Mouse (Mus musculus) midbrain, embryonic 11.5 days (tissue): Measurements from ENCODE around the gene Kctd2. TPM values are rescaled to one million over a fixed set of nuclear protein-coding genes. Genes with fewer than 3 reads are reported as not detected.
"Not testable (repeated sequence)": the region's sequence is repeated elsewhere in the genome, so short reads cannot be mapped to it uniquely, and the experiment has no call there.

ENCODE experiments used
- ATAC-seq: fragments of 200-750 bp; cut with Nextera tagmentation; 2 replicates; pipeline ENCODE4 v1.8.0; 2017; ENCODE audit warnings: moderate TSS enrichment, moderate library complexity; ENCODE audit not compliant: low FRiP score
- DNase-seq: peaks from one replicate; pipeline ENCODE4 v3.0.0; 2015; ENCODE audit warnings: low spot score; ENCODE audit errors: missing footprints
- H3K27ac ChIP-seq: fragments of 300-500 bp; sonication (generic); 2 replicates; pipeline ENCODE4 v1.5.1; 2014; ENCODE audit warnings: low read depth, low read length
- H3K27me3 ChIP-seq: fragments of 300-500 bp; sonication (generic); 2 replicates; pipeline ENCODE4 v1.6.1; 2014; ENCODE audit warnings: mild to moderate bottlenecking, low read length, moderate library complexity, mixed read lengths; ENCODE audit not compliant: control insufficient read depth, insufficient read depth
- H3K36me3 ChIP-seq: fragments of 300-500 bp; sonication (generic); 2 replicates; pipeline ENCODE4 v1.6.1; 2014; ENCODE audit warnings: mild to moderate bottlenecking, low read length, moderate library complexity, mixed read lengths; ENCODE audit not compliant: control insufficient read depth, insufficient read depth
- H3K4me1 ChIP-seq: fragments of 300-500 bp; sonication (generic); 2 replicates; pipeline ENCODE4 v1.6.1; 2014; ENCODE audit warnings: low read length; ENCODE audit not compliant: control insufficient read depth, insufficient read depth
- H3K4me2 ChIP-seq: fragments of 300-500 bp; sonication (generic); 2 replicates; pipeline ENCODE4 v1.6.1; 2014; ENCODE audit warnings: mild to moderate bottlenecking, moderate library complexity
- H3K4me3 ChIP-seq: fragments of 300-500 bp; sonication (generic); 2 replicates; pipeline ENCODE4 v1.5.1; 2014; ENCODE audit warnings: low read depth, low read length
- H3K9ac ChIP-seq: fragments of 300-500 bp; sonication (generic); 2 replicates; pipeline ENCODE4 v1.6.1; 2014; ENCODE audit warnings: low read length
- H3K9me3 ChIP-seq: fragments of 300-500 bp; sonication (generic); 2 replicates; pipeline ENCODE4 v1.6.1; 2016; ENCODE audit warnings: low read length; ENCODE audit not compliant: control insufficient read depth
- WGBS: fragments of 180-500 bp; shearing (Covaris S2); extraction: QIAGEN DNeasy Blood & Tissue Kit; methylation state at CpG from one replicate; pipeline ENCODE4 v1.1.7; 2014; 5-methylcytosine and 5-hydroxymethylcytosine counted together
- polyA plus RNA-seq: library from polyadenylated mRNA; unstranded; fragments of >200 nt; fragmentation: Nextera tagmentation; extraction: Ambion mirVana; gene quantifications from 2 replicates; pipeline ENCODE4 v1.2.1, GENCODE M21; 2014

Kctd2 gene
- polyA plus RNA-seq, 1 experiment from 2014 or later = 24.0 TPM

GRCm38 (mm10) chr11:115377254-115377653 is 42.7 kb upstream of the Kctd2 start:
- no peak for ATAC-seq
- peaks cover 8% of the 10 kb centered on the region for H3K4me1 ChIP-seq
- DNase-seq = no peak
- H3K27ac ChIP-seq = no peak overlapping the region
- H3K27me3 ChIP-seq = peaks cover 3% of the 10 kb centered on the region; the same call in 1 of the 2 replicates
- H3K9ac ChIP-seq = no peak overlapping the region
- WGBS = 88% methylated on average over 4 of the region's 4 CpGs
- no peak overlapping the region for H3K4me3 ChIP-seq
- no peaks in the 10 kb centered on the region for H3K9me3 ChIP-seq
- no peaks in the 10 kb centered on the region for H3K36me3 ChIP-seq
- H3K4me2 ChIP-seq = no peak overlapping the region

- H3K9ac ChIP-seq = no peak overlapping the region
- 82% methylated on average over 7 of the region's 7 CpGs for WGBS
- DNase-seq = no peak
These were observed 42.1 kb upstream of the Kctd2 start for GRCm38 (mm10) chr11:115377854-115378253.

GRCm38 (mm10) chr11:115381276-115381675 is 38.7 kb upstream of the Kctd2 start:
- Histone ChIP-seq H3K9ac (peak overlapping the region; percentile 95; the same call in 1 of the 2 replicates), H3K4me3 (peak overlapping the region; percentile 87), H3K9me3 (no peaks in the 10 kb centered on the region), H3K4me1 (peaks cover 27% of the 10 kb centered on the region), H3K27ac (no peak overlapping the region; the same call in 1 of the 2 replicates), H3K36me3 (no peaks in the 10 kb centered on the region), H3K27me3 (no peaks in the 10 kb centered on the region), H3K4me2 (peak overlapping the region; percentile 89)
- DNase-seq = peak; percentile 89
- 14% methylated on average over 9 of the region's 9 CpGs for whole genome bisulfite sequencing
- ATAC-seq = no peak

More at GRCm38 (mm10) chr11:115377854-115378253, 42.1 kb upstream of the Kctd2 start:
- Histone ChIP-seq H3K36me3 (no peaks in the 10 kb centered on the region), H3K9me3 (no peaks in the 10 kb centered on the region), H3K27ac (no peak overlapping the region), H3K4me3 (no peak overlapping the region), H3K4me1 (peaks cover 14% of the 10 kb centered on the region), H3K4me2 (no peak overlapping the region), H3K27me3 (peaks cover 3% of the 10 kb centered on the region; the same call in 1 of the 2 replicates)
- no peak for ATAC-seq

- ATAC-seq (peak; percentile 94), DNase-seq (peak; percentile 98)
- under 1% methylated on average over 72 of the region's 76 CpGs for whole genome bisulfite sequencing
- Histone ChIP-seq H3K4me2 (peak within 1 kb of the TSS; percentile 89), H3K27ac (peak within 1 kb of the TSS; percentile 90), H3K4me1 (peaks cover 27% of the 10 kb centered on the region), H3K4me3 (peak within 1 kb of the TSS; percentile 87), H3K36me3 (no peaks in the 10 kb centered on the region), H3K9ac (peak within 1 kb of the TSS; percentile 95), H3K27me3 (no peaks in the 10 kb centered on the region), H3K9me3 (no peaks in the 10 kb centered on the region)
These were observed 38.0 kb upstream of the Kctd2 start, which contains the start of gene Cdr2l for GRCm38 (mm10) chr11:115381743-115382539. Gene Cdr2l (plus strand): TSS chr11:115381916.

- Histone ChIP-seq H3K9ac (peak overlapping the region; percentile 95), H3K4me3 (peak overlapping the region; percentile 87), H3K27me3 (no peaks in the 10 kb centered on the region), H3K36me3 (no peaks in the 10 kb centered on the region), H3K9me3 (no peaks in the 10 kb centered on the region), H3K4me1 (peaks cover 27% of the 10 kb centered on the region), H3K4me2 (peak overlapping the region; percentile 89), H3K27ac (no peak overlapping the region)
- 13% methylated on average over 5 of the region's 5 CpGs for WGBS
- no peak for DNase-seq
- no peak for ATAC-seq
These were observed 37.0 kb upstream of the Kctd2 start for GRCm38 (mm10) chr11:115382891-115383290.

GRCm38 (mm10) chr11:115383701-115384474 is 36.0 kb upstream of the Kctd2 start:
- ATAC-seq = no peak
- H3K4me1 ChIP-seq = peaks cover 27% of the 10 kb centered on the region

GRCm38 (mm10) chr11:115384587-115384986 is 35.3 kb upstream of the Kctd2 start:
- Histone ChIP-seq H3K9me3 (no peaks in the 10 kb centered on the region), H3K4me1 (peaks cover 27% of the 10 kb centered on the region), H3K36me3 (no peaks in the 10 kb centered on the region), H3K4me3 (no peak overlapping the region), H3K9ac (no peak overlapping the region; the same call in 1 of the 2 replicates), H3K27me3 (no peaks in the 10 kb centered on the region), H3K4me2 (no peak overlapping the region), H3K27ac (no peak overlapping the region)
- ATAC-seq = no peak
- no peak for DNase-seq
- 85% methylated on average over 5 of the region's 5 CpGs for WGBS

More at GRCm38 (mm10) chr11:115383701-115384474, 36.0 kb upstream of the Kctd2 start:
- peak overlapping the region; percentile 95; the same call in 1 of the 2 replicates for H3K9ac ChIP-seq
- H3K4me2 ChIP-seq = peak overlapping the region; percentile 89
- no peak for DNase-seq
- WGBS = 68% methylated on average over 16 of the region's 16 CpGs
- no peak overlapping the region for H3K27ac ChIP-seq
- H3K4me3 ChIP-seq = peak overlapping the region; percentile 87
- H3K9me3 ChIP-seq = no peaks in the 10 kb centered on the region
- no peaks in the 10 kb centered on the region for H3K27me3 ChIP-seq
- H3K36me3 ChIP-seq = no peaks in the 10 kb centered on the region

- H3K4me1 ChIP-seq = peaks cover 27% of the 10 kb centered on the region
- H3K27me3 ChIP-seq, H3K9ac ChIP-seq, DNase-seq, H3K36me3 ChIP-seq, H3K27ac ChIP-seq, H3K9me3 ChIP-seq, H3K4me3 ChIP-seq, H3K4me2 ChIP-seq, ATAC-seq: not testable (repeated sequence)
- 94% methylated on average over 3 of the region's 3 CpGs for WGBS
These were observed 33.1 kb upstream of the Kctd2 start for GRCm38 (mm10) chr11:115386859-115387258.

- Histone ChIP-seq H3K36me3 (peaks cover 27% of the 10 kb centered on the region), H3K4me2 (no peak overlapping the region), H3K4me1 (no peaks in the 10 kb centered on the region), H3K9ac (no peak overlapping the region), H3K4me3 (no peak overlapping the region), H3K27me3 (no peaks in the 10 kb centered on the region), H3K9me3 (no peaks in the 10 kb centered on the region), H3K27ac (no peak overlapping the region)
- ATAC-seq (no peak), DNase-seq (no peak)
- 86% methylated on average over 7 of the region's 7 CpGs for WGBS
These were observed 28.6 kb upstream of the Kctd2 start for GRCm38 (mm10) chr11:115391358-115391757.
